Comparison of ENCODE assay signal across 17 mouse cellular contexts in the genomic region with DNA sequence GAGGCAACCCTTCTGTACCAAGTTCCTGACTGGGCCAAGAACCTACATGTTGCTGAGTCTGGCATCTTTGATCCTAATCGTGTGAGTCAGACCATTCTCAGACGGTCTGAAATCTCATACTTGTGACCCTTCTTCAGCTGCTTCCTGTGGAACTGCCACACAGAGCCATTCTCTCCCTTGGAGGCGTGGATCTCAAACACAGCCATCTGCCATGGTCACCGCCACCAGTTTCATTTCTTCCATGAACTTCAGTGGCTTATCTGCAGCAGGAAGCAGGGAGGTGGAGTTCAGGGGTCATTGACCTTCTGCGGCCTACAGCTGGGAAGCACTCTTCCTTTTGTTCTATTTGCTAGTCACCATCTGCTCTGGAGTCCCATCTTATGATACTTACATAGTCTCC. TPM values are rescaled to one million over a fixed set of nuclear protein-coding genes. Genes with fewer than 3 reads are reported as not detected.
DNase-seq lines count a peak whose midpoint lies in the region; ATAC-seq and TF ChIP-seq lines count a peak whose summit lies in the region.
"Had no signal": no experiment of that assay in that cellular context is flagged by ENCODE, and none has a peak within 500 bp of the region (broad histone marks: within the 10 kb centered on the region; RNA-seq: fewer than 3 reads in every experiment).

No protein-coding gene starts in this region.

- no peak for TF ChIP-seq CTCF in bone marrow macrophage, adult 2 months (IDR thresholded peaks at IDR 0.05; ENCODE audit: low read depth, low read length)

- peaks cover 7% of the 10 kb centered on the region for H3K4me1 ChIP-seq in kidney, embryonic 16.5 days (ENCODE audit: insufficient read depth, low read length)
- peaks cover 18% of the 10 kb centered on the region for H3K4me1 ChIP-seq in bone marrow macrophage, adult 2 months (ENCODE audit: control insufficient read depth, insufficient read depth, low read length)
- H3K4me1 ChIP-seq in liver, embryonic 16.5 days (ENCODE audit: control insufficient read depth, low read depth, low read length) = no peaks in the 10 kb centered on the region
- H3K4me1 ChIP-seq: embryonic facial prominence, embryonic 13.5 days; forebrain, embryonic 10.5 days; hindbrain, embryonic 13.5 days; midbrain, embryonic 12.5 days had no signal

- no peaks in the 10 kb centered on the region for H3K9me3 ChIP-seq in kidney, embryonic 16.5 days (ENCODE audit: low read length)
- no peaks in the 10 kb centered on the region for H3K9me3 ChIP-seq in liver, embryonic 16.5 days (replicated peaks; ENCODE audit: control insufficient read depth, low read length)
- H3K9me3 ChIP-seq: embryonic facial prominence, embryonic 13.5 days; forebrain, embryonic 10.5 days; heart, embryonic 13.5 days; hindbrain, embryonic 13.5 days; midbrain, embryonic 12.5 days had no signal

- no peak overlapping the region for H3K27ac ChIP-seq in kidney, embryonic 16.5 days (ENCODE audit: low read length)
- H3K27ac ChIP-seq in bone marrow macrophage, adult 2 months (ENCODE audit: insufficient read depth, low read depth, low read length) = peak overlapping the region; percentile 32
- no peak overlapping the region for H3K27ac ChIP-seq in liver, embryonic 16.5 days (ENCODE audit: low read length)
- H3K27ac ChIP-seq: embryonic facial prominence, embryonic 13.5 days; forebrain, embryonic 10.5 days; heart, embryonic 13.5 days; hindbrain, embryonic 13.5 days; midbrain, embryonic 12.5 days had no signal

- DNase-seq in adrenal gland, adult 2 months = peak; percentile 20
- no peak for DNase-seq in adrenal gland, adult 8-10 months
- peak; percentile 27 for DNase-seq in kidney, adult 9 months
- no peak for DNase-seq in frontal cortex, adult 2 months (ENCODE audit: extremely low spot score in 1 of 2, low spot score in 1 of 2)
- no peak for DNase-seq in thymus, postnatal 0 days (ENCODE audit: low spot score)
- DNase-seq: cerebellum, postnatal 10 days; right cerebral cortex, postnatal 4 days; thymus, postnatal 4 days had no signal

- no peaks in the 10 kb centered on the region for H3K27me3 ChIP-seq in kidney, embryonic 16.5 days (ENCODE audit: insufficient read depth, low read length)
- H3K27me3 ChIP-seq in liver, embryonic 16.5 days (ENCODE audit: control insufficient read depth, insufficient read depth, low read depth, low read length) = no peaks in the 10 kb centered on the region
- H3K27me3 ChIP-seq: embryonic facial prominence, embryonic 13.5 days; heart, embryonic 13.5 days; hindbrain, embryonic 13.5 days; midbrain, embryonic 12.5 days; Patski had no signal

- TF ChIP-seq POLR2A in bone marrow macrophage, adult 2 months (IDR thresholded peaks at IDR 0.05; ENCODE audit: borderline replicate concordance, low read depth, low read length) = no peak

- ATAC-seq in kidney, embryonic 16.5 days (ENCODE audit: low FRiP score, low TSS enrichment) = no peak
- peak; percentile 39; the same call in 1 of the 2 replicates for ATAC-seq in liver, embryonic 16.5 days (ENCODE audit: low read depth)
- ATAC-seq: Patski had no signal

- H3K4me3 ChIP-seq in kidney, embryonic 16.5 days (ENCODE audit: low read length) = no peak overlapping the region
- no peak overlapping the region for H3K4me3 ChIP-seq in bone marrow macrophage, adult 2 months (ENCODE audit: insufficient read depth, low read length)
- no peak overlapping the region for H3K4me3 ChIP-seq in liver, embryonic 16.5 days (ENCODE audit: low read depth, low read length)
- H3K4me3 ChIP-seq: embryonic facial prominence, embryonic 13.5 days; forebrain, embryonic 10.5 days; heart, embryonic 13.5 days; hindbrain, embryonic 13.5 days; midbrain, embryonic 12.5 days had no signal

- whole genome bisulfite sequencing in kidney, embryonic 16.5 days = 52% methylated on average over 5 of the region's 5 CpGs
- 38% methylated on average over 5 of the region's 5 CpGs for WGBS in liver, embryonic 16.5 days (ENCODE audit: insufficient replicate concordance)

- H3K9ac ChIP-seq in kidney, embryonic 16.5 days (replicated peaks; ENCODE audit: low read length) = no peak overlapping the region
- no peak overlapping the region for H3K9ac ChIP-seq in liver, embryonic 16.5 days (ENCODE audit: low read depth, low read length)
- H3K9ac ChIP-seq: embryonic facial prominence, embryonic 13.5 days; heart, embryonic 13.5 days; hindbrain, embryonic 13.5 days; midbrain, embryonic 12.5 days had no signal

- H3K4me2 ChIP-seq in kidney, embryonic 16.5 days (replicated peaks; ENCODE audit: low read depth, low read length) = no peak overlapping the region
- no peak overlapping the region for H3K4me2 ChIP-seq in liver, embryonic 16.5 days (ENCODE audit: low read depth, low read length)
- H3K4me2 ChIP-seq: embryonic facial prominence, embryonic 13.5 days; heart, embryonic 13.5 days; hindbrain, embryonic 13.5 days; midbrain, embryonic 12.5 days had no signal

- H3K36me3 ChIP-seq in kidney, embryonic 16.5 days (ENCODE audit: insufficient read depth, low read length) = no peaks in the 10 kb centered on the region
- H3K36me3 ChIP-seq in liver, embryonic 16.5 days (ENCODE audit: control insufficient read depth, insufficient read depth) = no peaks in the 10 kb centered on the region
- H3K36me3 ChIP-seq: embryonic facial prominence, embryonic 13.5 days; forebrain, embryonic 10.5 days; heart, embryonic 13.5 days; hindbrain, embryonic 13.5 days; midbrain, embryonic 12.5 days had no signal

RNA-seq across cellular contexts. Expression of a gene that starts 17.5 kb away (rescaled TPM):
- 10 to 100 TPM; 17.9 to 61.5 TPM for total RNA-seq in adrenal gland, adult 2 months (2021)
- 93.2 and 164 TPM in 2 replicates for polyA plus RNA-seq in adrenal gland, adult 2 months (2012; rRNA removed)
- 100 to 1,000 TPM in 1 of 4 experiments, 10 to 100 TPM in 3; 37.9 to 108 (median 75.8) TPM for total RNA-seq in adrenal gland, adult 8-10 months (2022)
- 34.8 and 35.8 TPM in 2 replicates for polyA plus RNA-seq in kidney, embryonic 16.5 days (2015; fragmentation: Nextera tagmentation; extraction: Ambion mirVana)
- polyA plus RNA-seq in bone marrow macrophage, adult 2 months (2012; ENCODE audit: insufficient read depth, insufficient read length, missing spikeins) = 100 and 103 TPM in 2 replicates
- 25.3 and 25.6 TPM in 2 replicates for polyA plus RNA-seq in liver, embryonic 16.5 days (2015; fragmentation: Nextera tagmentation; extraction: Ambion mirVana)
- polyA plus RNA-seq in frontal cortex, adult 2 months (2012; rRNA removed) = 22.4 and 24.0 TPM in 2 replicates
- 20.5 and 21.3 TPM in 2 replicates for polyA plus RNA-seq in thymus, postnatal 0 days (2015; fragmentation: Nextera tagmentation; extraction: Ambion mirVana)

RNA-seq across cellular contexts. Expression of a gene that starts 59.7 kb away (rescaled TPM):
- 10 to 100 TPM; 16.6 to 20.5 TPM for total RNA-seq in adrenal gland, adult 2 months (2021)
- 2.7 and 4.4 TPM in 2 replicates for polyA plus RNA-seq in adrenal gland, adult 2 months (2012; rRNA removed)
- 10 to 100 TPM; 17.3 to 19.7 (median 18.9) TPM for total RNA-seq in adrenal gland, adult 8-10 months (2022)
- 20.9 and 21.1 TPM in 2 replicates for polyA plus RNA-seq in kidney, embryonic 16.5 days (2015; fragmentation: Nextera tagmentation; extraction: Ambion mirVana)
- polyA plus RNA-seq in bone marrow macrophage, adult 2 months (2012; ENCODE audit: insufficient read depth, insufficient read length, missing spikeins) = 12.6 and 14.8 TPM in 2 replicates
- 12.1 and 12.6 TPM in 2 replicates for polyA plus RNA-seq in liver, embryonic 16.5 days (2015; fragmentation: Nextera tagmentation; extraction: Ambion mirVana)
- 8.9 and 9.7 TPM in 2 replicates for polyA plus RNA-seq in frontal cortex, adult 2 months (2012; rRNA removed)
- polyA plus RNA-seq in thymus, postnatal 0 days (2015; fragmentation: Nextera tagmentation; extraction: Ambion mirVana) = 14.7 and 15.1 TPM in 2 replicates

Comparison
In these comparisons a context has a peak if more than half of its experiments do, and no peak if none do; other contexts are left out.
1. DNase-seq: peak in adrenal gland, adult 2 months (single experiment) and kidney, adult 9 months (single experiment); none in adrenal gland, adult 8-10 months (single experiment), frontal cortex, adult 2 months (0 of 2) and thymus, postnatal 0 days (single experiment).